Mouse (Mus musculus) cerebellum, postnatal 36 days (tissue): ENCODE data around the gene Tfrc.
"Not testable (repeated sequence)": the region's sequence is repeated elsewhere in the genome, so short reads cannot be mapped to it uniquely, and the experiment has no call there.

Experiments used
- DNase-seq, 2 experiments: peaks; one replicate each; pipeline ENCODE4 v3.0.0; 2021 to 2022; ENCODE audit warnings: mixed read lengths in 2 of 2

Tfrc gene

DNA sequence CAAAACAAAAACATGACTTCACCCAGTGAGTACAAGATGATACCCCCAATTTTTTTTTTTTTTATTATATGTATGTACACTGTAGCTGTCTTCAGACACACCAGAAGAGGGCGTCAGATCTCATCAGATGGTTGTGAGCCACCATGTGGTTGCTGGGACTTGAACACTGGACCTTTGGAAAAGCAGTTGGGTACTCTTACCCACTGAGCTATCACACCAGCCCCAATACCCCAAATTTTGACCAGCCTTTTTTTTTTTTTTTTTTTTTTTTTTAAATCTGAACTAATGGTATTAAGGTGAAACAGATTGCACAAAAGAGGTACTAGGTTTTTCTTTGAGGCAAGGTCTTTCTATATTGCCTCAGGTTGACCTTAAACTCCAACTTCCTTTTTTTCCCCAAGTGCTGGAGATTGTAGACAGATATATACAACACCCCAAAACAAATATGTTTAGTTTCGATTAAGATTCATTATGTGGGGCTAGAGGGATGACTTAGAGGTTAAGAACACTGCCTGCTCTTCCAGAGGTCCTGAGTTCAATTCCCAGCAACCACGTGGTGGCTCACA lies 4.6 kb downstream of the Tfrc start:
- no peak for DNase-seq

GRCm38 (mm10) chr16:32614047-32614446 lies 5.3 kb downstream of the Tfrc start:
- no peak for DNase-seq

- no peak for DNase-seq
These were observed 10.2 kb downstream of the Tfrc start for GRCm38 (mm10) chr16:32618946-32619345.

GRCm38 (mm10) chr16:32628140-32628539 lies 19.4 kb downstream of the Tfrc start:
- no peak for DNase-seq

- DNase-seq = no peak
These were observed 23.7 kb downstream of the Tfrc start for GRCm38 (mm10) chr16:32632328-32632824.

- DNase-seq = no peak
These were observed 24.8 kb downstream of the Tfrc start for GRCm38 (mm10) chr16:32633486-32634012.

- DNase-seq = no peak
These were observed 25.5 kb downstream of the Tfrc start for GRCm38 (mm10) chr16:32634183-32634582.

- DNase-seq = no peak
These were observed 26.6 kb downstream of the Tfrc start for GRCm38 (mm10) chr16:32635314-32635713.

DNA sequence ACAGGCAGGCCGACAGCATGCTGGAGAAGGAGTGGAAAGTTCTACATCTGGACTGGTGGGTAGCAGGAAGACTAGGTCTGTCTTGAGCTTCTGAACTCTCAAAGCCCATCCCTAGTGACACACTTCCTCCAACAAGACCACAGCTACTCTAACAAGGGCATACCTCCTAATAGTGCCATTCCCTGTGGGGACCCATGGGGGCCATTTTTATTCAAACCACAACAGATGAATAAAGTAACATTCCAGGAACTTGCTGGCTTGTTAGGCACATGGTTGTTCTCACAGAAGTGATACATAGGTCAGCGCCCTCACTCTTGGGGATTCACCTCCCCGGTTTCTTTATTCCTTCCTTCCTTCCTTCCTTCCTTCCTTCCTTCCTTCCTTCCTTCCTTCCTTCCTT lies 27.6 kb downstream of the Tfrc start:
- DNase-seq = no peak

DNA sequence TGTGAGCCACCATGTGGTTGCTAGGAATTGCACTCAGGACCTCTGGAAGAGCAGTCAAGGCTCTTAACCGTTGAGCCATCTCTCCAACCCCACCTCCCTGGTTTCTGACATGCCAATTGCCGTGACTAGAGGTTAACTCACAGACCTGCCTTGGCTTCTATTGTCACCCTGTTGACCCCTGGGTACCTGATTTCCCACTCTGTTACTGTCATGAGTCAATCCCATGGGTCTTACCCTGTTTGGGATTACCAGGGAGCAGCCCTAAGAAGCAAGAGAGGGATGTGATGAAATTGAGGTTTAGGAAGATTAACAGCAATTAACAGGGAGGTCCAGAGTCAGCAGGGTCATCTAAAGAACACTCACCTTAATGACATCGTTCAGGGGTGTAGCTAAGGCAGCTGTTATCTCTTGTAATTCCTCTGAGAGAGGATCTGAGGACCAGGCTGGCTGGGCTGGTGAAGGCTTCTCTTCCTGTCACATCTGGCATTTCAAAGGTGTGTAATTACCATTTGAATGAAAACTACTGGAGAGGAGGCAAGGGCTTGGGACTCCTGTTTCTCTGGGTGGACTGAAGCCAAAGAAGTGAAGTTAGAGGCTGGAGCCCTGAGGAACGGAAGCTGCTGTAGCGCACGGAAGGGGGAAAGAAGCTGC lies 28.3 kb downstream of the Tfrc start:
- no peak for DNase-seq

DNA sequence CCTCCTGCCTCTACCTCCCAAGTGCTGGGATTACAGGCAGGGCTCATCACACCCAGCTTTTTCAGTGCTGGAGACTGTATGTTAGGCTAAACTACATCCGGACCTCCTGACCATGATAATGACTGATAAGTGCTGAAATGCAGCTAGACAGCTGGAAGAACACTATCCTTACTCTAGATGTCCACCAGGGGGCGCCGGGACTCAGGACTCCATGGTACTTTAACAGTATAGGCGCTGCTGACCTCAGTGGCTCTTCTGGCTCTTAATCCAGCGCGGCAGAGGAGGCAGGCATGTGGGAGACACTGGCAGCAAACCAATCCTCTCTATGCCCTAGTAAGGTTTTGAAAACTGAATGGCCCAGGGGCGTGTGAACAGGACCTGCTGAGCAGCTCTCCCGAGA lies 29.8 kb downstream of the Tfrc start:
- DNase-seq = peak; percentile 87 to 89

DNA sequence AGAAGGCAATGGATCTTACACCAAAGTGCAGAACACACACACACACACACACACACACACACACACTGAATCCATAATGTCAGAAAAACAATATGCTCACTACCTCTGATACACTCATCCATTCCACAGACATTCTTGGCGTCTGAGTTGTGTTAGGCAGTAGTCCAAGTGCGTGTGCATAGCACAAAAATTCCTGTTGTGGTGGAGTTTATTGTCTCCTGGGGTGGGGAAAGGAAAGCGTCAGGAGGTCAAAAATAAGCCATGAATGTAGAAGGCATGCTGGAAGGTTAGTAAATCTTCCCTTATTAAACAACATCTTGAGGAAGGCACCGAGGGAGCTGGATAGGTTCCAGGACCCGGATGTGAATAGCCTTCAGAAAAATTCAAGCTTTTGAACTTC lies 31.4 kb downstream of the Tfrc start:
- DNase-seq = no peak

DNA sequence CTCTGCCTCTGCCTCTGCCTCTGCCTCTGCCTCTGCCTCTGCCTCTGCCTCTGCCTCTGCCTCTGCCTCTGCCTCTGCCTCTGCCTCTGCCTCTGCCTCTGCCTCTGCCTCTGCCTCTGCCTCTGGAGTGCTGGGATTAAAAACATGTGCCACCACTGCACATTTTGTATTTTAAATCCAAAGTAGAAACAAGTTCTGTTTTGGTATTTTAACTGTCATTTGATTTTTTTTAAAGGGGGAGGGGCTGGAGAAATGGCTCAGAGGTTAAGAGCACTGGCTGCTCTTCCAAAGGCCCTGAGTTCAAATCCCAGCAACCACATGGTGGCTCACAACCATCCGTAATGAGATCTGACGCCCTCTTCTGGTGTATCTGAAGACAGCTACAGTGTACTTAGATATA lies 32.0 kb downstream of the Tfrc start:
- not testable (repeated sequence) for DNase-seq

DNA sequence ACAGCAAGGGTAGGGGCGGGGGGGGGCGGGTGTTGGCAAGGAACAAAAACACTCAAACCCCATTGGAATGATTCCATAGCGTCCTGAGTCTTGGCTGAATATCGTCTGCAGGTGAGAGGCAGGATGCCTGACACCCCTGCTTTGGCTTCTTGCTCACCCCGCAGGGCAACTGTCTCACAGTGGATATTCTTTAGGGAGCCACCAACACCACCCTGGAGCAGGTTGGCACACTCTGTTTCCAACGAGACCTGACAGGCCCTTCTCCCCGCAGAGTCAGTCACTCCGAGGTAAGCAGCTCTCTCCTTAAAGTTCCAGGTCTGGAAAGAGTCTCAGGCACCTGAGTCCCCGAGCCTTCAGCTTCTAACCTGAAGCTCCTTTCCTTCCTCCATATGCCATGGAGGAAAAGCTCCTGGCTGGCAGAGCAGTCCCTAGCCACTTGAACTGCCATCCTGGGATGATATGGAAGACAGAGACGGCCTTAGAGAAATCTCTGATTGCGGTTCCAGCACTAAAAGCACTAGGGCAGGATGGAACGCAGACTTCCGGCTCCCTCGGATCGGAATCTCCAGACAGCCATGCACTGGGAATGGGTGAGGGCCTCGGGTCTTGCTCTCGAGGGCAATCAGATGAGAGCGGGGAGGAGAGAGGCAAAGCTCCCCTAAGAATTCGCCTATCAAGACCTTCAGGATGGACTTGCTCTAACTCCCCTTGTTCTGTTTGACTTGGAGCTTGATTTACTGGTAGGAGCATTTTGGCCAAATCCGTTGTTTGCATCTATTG lies 32.9 kb downstream of the Tfrc start:
- no peak for DNase-seq

GRCm38 (mm10) chr16:32642280-32642679 lies 33.6 kb downstream of the Tfrc start:
- no peak for DNase-seq

GRCm38 (mm10) chr16:32643661-32644061 lies 34.9 kb downstream of the Tfrc start, which contains the start of gene Tnk2:
TSS of gene Tnk2 (plus strand) at chr16:32643874.
- DNase-seq = peak; percentile 85 to 93

- peak; percentile 40 to 50 for DNase-seq
These were observed 35.5 kb downstream of the Tfrc start for GRCm38 (mm10) chr16:32644069-32644800.

DNA sequence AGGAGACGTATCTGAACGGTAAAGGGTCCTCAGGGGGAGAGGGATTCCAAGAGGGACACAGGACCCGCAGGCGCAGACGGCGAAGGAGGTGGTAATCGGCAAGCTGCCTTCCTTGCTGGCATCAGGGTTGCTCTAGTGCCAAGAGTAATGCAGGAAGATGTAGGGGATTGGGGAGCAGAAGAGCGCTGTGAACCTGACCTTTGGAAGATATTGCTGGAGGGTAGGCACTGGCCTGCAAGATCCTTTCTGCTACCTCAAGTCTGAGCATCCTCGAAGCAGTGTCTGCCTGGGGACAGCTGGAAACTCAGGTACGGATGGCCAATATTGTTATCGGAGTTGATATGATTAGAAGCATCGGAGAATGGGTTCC lies 36.1 kb downstream of the Tfrc start:
- DNase-seq = peak in 1 of 2 experiments; percentile 30

DNA sequence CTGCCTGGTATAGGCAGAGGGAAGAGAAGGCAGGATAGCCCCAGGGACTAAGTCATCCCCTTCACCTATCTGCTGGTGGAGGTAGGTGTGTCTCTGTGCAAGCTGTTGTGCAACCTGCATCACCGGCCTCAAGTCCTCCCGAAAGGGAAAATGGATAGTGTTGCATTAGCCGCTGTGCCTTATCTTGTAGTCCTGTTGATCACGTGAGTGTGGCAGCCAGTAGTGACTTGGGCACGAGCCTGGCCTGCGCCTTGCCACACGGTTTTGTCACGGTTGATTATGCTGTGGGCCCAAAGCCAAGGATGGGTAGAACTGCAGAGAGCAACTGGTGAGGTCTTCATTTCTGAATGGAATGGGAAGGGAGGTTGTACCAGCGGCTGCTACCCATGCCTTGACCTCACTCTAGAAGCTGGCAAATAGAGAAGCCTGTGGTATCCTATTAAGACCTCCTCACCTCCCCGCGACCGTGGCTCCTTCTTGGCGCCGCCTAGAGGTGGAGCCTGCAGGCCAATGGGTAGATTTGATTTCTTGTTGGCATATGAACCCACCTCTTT lies 36.7 kb downstream of the Tfrc start:
- peak; percentile 85 to 87 for DNase-seq

DNA sequence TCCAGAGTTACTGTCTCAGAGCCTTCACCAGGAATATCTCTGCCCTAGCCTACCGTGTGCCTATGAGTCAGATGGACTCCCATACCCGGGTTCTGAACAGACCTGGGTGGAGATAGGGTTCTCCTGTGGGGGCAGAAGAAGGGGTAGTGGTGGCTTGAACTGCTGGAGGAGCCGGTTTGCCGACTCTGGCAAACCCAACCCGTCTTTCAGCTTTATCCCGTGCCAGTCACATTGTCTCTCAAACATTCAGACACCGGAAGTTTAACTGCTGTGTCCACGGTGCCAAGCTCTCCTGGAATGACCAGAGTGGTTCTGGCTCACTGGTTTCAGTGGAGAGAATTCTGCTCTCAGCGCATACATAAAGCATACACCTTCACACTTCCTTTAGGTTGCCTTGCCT lies 37.3 kb downstream of the Tfrc start:
- DNase-seq = peak in 1 of 2 experiments; percentile 16

DNA sequence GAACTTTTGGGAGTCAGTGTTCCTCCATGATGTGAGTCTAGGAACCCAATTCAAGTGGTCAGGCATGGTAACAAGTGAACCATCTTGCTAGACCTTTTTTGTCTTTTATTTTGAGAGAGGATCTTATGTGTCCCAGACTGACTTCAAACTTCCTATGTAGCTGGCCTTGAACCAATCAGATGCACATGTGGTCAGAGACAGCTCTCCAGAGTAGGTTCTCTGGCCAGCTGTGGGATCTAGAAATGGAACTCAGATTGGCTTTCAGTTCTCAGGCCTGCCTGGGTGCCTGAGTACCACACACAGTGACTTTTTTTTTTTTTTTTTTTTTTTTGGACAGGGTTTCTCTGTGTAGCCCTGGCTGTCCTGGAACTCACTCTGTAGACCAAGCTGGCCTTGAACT lies 39.0 kb downstream of the Tfrc start:
- DNase-seq = no peak

- DNase-seq = no peak
These were observed 41.7 kb downstream of the Tfrc start for GRCm38 (mm10) chr16:32650461-32650860.
